Mouse (Mus musculus): ENCODE measurements around the gene Vopp1.

DNA sequence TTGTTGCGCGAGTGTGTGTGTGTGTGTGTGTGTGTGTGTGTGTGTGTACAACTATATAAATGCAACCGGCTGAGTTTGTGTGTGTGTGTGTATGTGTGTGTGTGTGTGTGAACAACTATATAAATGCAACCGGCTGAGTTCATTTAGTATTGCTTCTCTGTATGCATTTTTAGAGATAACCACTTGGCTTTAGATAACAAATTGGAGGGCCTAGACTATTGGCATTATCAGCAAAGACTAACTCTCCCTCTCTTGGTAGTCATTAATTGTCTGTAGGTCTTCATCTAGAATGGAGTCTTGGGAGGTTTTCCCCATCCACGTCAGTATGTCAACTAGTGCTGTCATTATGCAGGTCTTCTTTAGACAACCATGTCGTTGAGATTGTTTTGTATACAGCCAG is 37.6 kb downstream of the Vopp1 start:
- TF ChIP-seq EP300 (IDR thresholded peaks at IDR 0.05; ENCODE audit: low read depth) (no peak), CTCF (IDR thresholded peaks at IDR 0.05; ENCODE audit: low read depth) (no peak)

Measured in heart, postnatal 0 days (tissue).